31 mouse cellular contexts compared by ENCODE assay signal in the genomic region with DNA sequence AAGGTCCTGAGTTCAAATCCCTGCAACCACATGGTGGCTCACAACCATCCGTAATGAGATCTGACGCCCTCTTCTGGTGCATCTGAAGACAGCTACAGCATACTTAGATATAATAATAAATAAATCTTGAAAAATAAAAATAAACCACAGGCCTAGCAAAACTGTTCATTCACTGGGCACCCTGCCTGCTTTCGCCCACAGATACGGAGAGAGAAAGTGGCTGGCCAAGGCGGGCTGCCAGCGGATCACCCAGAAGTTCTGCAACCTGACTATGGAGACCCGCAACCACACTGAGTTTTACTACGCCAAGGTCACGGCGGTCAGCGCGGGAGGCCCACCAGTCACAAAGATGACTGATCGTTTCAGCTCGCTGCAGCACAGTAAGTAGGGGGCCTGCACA. TPM values are rescaled to one million over a fixed set of nuclear protein-coding genes. Genes with fewer than 3 reads are reported as not detected.
DNase-seq lines count a peak whose midpoint lies in the region; ATAC-seq and TF ChIP-seq lines count a peak whose summit lies in the region.
"Had no signal": no experiment of that assay in that cellular context is flagged by ENCODE, and none has a peak within 500 bp of the region (broad histone marks: within the 10 kb centered on the region; RNA-seq: fewer than 3 reads in every experiment).

No protein-coding gene starts in this region.

- 95% methylated on average over 14 of the region's 14 CpGs for WGBS in intestine, embryonic 16.5 days
- WGBS in lung, postnatal 0 days, result 93% methylated on average over 14 of the region's 14 CpGs

- H3K4me2 ChIP-seq in intestine, embryonic 16.5 days (ENCODE audit: low read depth, low read length), result no peak overlapping the region
- H3K4me2 ChIP-seq in lung, postnatal 0 days (replicated peaks; ENCODE audit: low read depth, low read length), result no peak overlapping the region
- H3K4me2 ChIP-seq: heart, embryonic 11.5 days; hindbrain, embryonic 15.5 days; neural tube, embryonic 13.5 days; stomach, embryonic 15.5 days had no signal

- H3K27me3 ChIP-seq in intestine, embryonic 16.5 days (replicated peaks; ENCODE audit: control insufficient read depth, insufficient read depth, low read length), result no peaks in the 10 kb centered on the region
- no peaks in the 10 kb centered on the region for H3K27me3 ChIP-seq in lung, postnatal 0 days (replicated peaks; ENCODE audit: insufficient read depth, low read length)
- H3K27me3 ChIP-seq: hindbrain, embryonic 15.5 days; neural tube, embryonic 13.5 days; Patski; stomach, embryonic 15.5 days had no signal

- no peak overlapping the region for H3K9ac ChIP-seq in intestine, embryonic 16.5 days (ENCODE audit: low read depth, low read length)
- no peak overlapping the region for H3K9ac ChIP-seq in lung, postnatal 0 days (replicated peaks; ENCODE audit: low read depth)
- H3K9ac ChIP-seq: hindbrain, embryonic 15.5 days; neural tube, embryonic 13.5 days; stomach, embryonic 15.5 days had no signal

- intact Hi-C loops in left cerebral cortex, postnatal 36 days (cut with DNase I), result no loop called here

- TF ChIP-seq CTCF in lung, postnatal 0 days (IDR thresholded peaks at IDR 0.05), result no peak

- no peak for TF ChIP-seq EP300 in lung, postnatal 0 days (IDR thresholded peaks at IDR 0.05)

- no peak overlapping the region for H3K4me3 ChIP-seq in intestine, embryonic 16.5 days (ENCODE audit: low read length)
- no peak overlapping the region for H3K4me3 ChIP-seq in lung, postnatal 0 days (ENCODE audit: low read depth, low read length)
- H3K4me3 ChIP-seq: forebrain, embryonic 10.5 days; gastrocnemius, adult 2 months; hindbrain, embryonic 15.5 days; limb, embryonic 10.5 days; myocyte; neural tube, embryonic 13.5 days; stomach, embryonic 15.5 days had no signal

- ATAC-seq in intestine, embryonic 16.5 days, result no peak
- ATAC-seq in lung, postnatal 0 days, result no peak
- ATAC-seq: midbrain, embryonic 16.5 days; Patski had no signal

- H3K4me1 ChIP-seq in intestine, embryonic 16.5 days (ENCODE audit: control insufficient read depth, insufficient read depth, low read length), result peaks cover 12% of the 10 kb centered on the region
- H3K4me1 ChIP-seq in lung, postnatal 0 days (ENCODE audit: insufficient read depth, low read depth, low read length), result no peaks in the 10 kb centered on the region
- H3K4me1 ChIP-seq: hindbrain, embryonic 15.5 days had no signal

- H3K36me3 ChIP-seq in intestine, embryonic 16.5 days (ENCODE audit: control insufficient read depth, insufficient read depth, low read length), result peaks cover 22% of the 10 kb centered on the region
- H3K36me3 ChIP-seq in lung, postnatal 0 days (ENCODE audit: insufficient read depth, low read length), result no peaks in the 10 kb centered on the region
- H3K36me3 ChIP-seq: forebrain, embryonic 10.5 days; G1E; hindbrain, embryonic 15.5 days; limb, embryonic 10.5 days; neural tube, embryonic 13.5 days had no signal

- DNase-seq in right cerebral cortex, adult 18-20 months, result peak; percentile 25
- DNase-seq in right cerebral cortex, postnatal 4 days, result no peak
- DNase-seq in layer of hippocampus, postnatal 10 days (ENCODE audit: low spot score in 2 of 2), result peak; percentile 38 to 58
- DNase-seq in left cerebral cortex, postnatal 36 days (ENCODE audit: low spot score in 2 of 2), result peak; percentile 36 to 43
- no peak for DNase-seq in urinary bladder, postnatal 10 days (ENCODE audit: low spot score)
- no peak for DNase-seq in lung, postnatal 0 days (ENCODE audit: low spot score)
- DNase-seq: B cell, adult 2 months; cerebellum, adult 11-12 months; cerebellum, postnatal 14 days; gastrocnemius, adult 2 months; heart, adult 11 months; kidney, adult 9 months; kidney, postnatal 14 days; retina, postnatal 1 day; thymus, postnatal 25 days had no signal

- H3K9me3 ChIP-seq in intestine, embryonic 16.5 days (ENCODE audit: control insufficient read depth, low read length), result peaks cover 5% of the 10 kb centered on the region; the same call in 1 of the 2 replicates
- H3K9me3 ChIP-seq in lung, postnatal 0 days (ENCODE audit: low read length), result peaks cover 3% of the 10 kb centered on the region; the same call in 1 of the 2 replicates
- H3K9me3 ChIP-seq: hindbrain, embryonic 15.5 days; limb, embryonic 10.5 days had no signal

- H3K27ac ChIP-seq in intestine, embryonic 16.5 days (ENCODE audit: low read length), result no peak overlapping the region
- H3K27ac ChIP-seq in lung, postnatal 0 days (ENCODE audit: low read length), result no peak overlapping the region
- H3K27ac ChIP-seq: forebrain, embryonic 10.5 days; gastrocnemius, adult 2 months; hindbrain, embryonic 15.5 days; limb, embryonic 10.5 days; macrophage; neural tube, embryonic 13.5 days; stomach, embryonic 15.5 days had no signal

RNA-seq across cellular contexts. Expression of a gene that starts 5.9 kb away (rescaled TPM):
- under 1 TPM; 0.13 to 0.18 TPM for total RNA-seq in layer of hippocampus, postnatal 10 days (2021)
- total RNA-seq in left cerebral cortex, postnatal 36 days (2021), result under 1 TPM; 0.12 to 0.20 TPM
- polyA plus RNA-seq in intestine, embryonic 16.5 days (2015; fragmentation: Nextera tagmentation; extraction: Ambion mirVana), result 6.6 and 7.9 TPM in 2 replicates
- not detected in 2 replicates for polyA plus RNA-seq in lung, postnatal 0 days (2015; fragmentation: Nextera tagmentation; extraction: Ambion mirVana)
- total RNA-seq: CH12.LX; gastrocnemius, adult 2 months; hematopoietic stem cell, adult 5-6 weeks had no signal
- polyA plus RNA-seq: embryonic facial prominence, embryonic 11.5 days; forebrain, embryonic 10.5 days; G1E; heart, embryonic 11.5 days; heart, postnatal 0 days; hindbrain, embryonic 15.5 days; limb, embryonic 10.5 days; macrophage; midbrain, embryonic 16.5 days; neural tube, embryonic 13.5 days; Patski had no signal

RNA-seq across cellular contexts. Expression of a gene that starts 25.6 kb away (rescaled TPM):
- 1 to 10 TPM; 2.0 to 2.4 TPM for total RNA-seq in layer of hippocampus, postnatal 10 days (2021)
- 1 to 10 TPM; 1.5 to 1.8 TPM for total RNA-seq in left cerebral cortex, postnatal 36 days (2021)
- 0.88 and 1.1 TPM in 2 replicates for polyA plus RNA-seq in intestine, embryonic 16.5 days (2015; fragmentation: Nextera tagmentation; extraction: Ambion mirVana)
- 3.0 and 3.3 TPM in 2 replicates for polyA plus RNA-seq in lung, postnatal 0 days (2015; fragmentation: Nextera tagmentation; extraction: Ambion mirVana)
- total RNA-seq: hematopoietic stem cell, adult 5-6 weeks had no signal
- polyA plus RNA-seq: G1E; heart, embryonic 11.5 days had no signal

RNA-seq across cellular contexts. Expression of a gene that starts 47.8 kb away (rescaled TPM):
- total RNA-seq in layer of hippocampus, postnatal 10 days (2021), result under 1 TPM; 0.41 to 0.42 TPM
- under 1 TPM; 0.20 to 0.36 TPM for total RNA-seq in left cerebral cortex, postnatal 36 days (2021)
- 4.3 and 5.2 TPM in 2 replicates for polyA plus RNA-seq in intestine, embryonic 16.5 days (2015; fragmentation: Nextera tagmentation; extraction: Ambion mirVana)
- polyA plus RNA-seq in lung, postnatal 0 days (2015; fragmentation: Nextera tagmentation; extraction: Ambion mirVana), result 2.7 and 3.7 TPM in 2 replicates
- polyA plus RNA-seq: G1E, myocyte had no signal

Comparison
In these comparisons a context has a peak if more than half of its experiments do, and no peak if none do; other contexts are left out.
1. DNase-seq: peak in right cerebral cortex, adult 18-20 months (single experiment), layer of hippocampus, postnatal 10 days (2 of 2) and left cerebral cortex, postnatal 36 days (2 of 2); none in right cerebral cortex, postnatal 4 days (single experiment), urinary bladder, postnatal 10 days (single experiment) and lung, postnatal 0 days (single experiment).